Mouse (Mus musculus): Measurements from ENCODE around the gene Rrnad1.

Rrnad1 gene

DNA sequence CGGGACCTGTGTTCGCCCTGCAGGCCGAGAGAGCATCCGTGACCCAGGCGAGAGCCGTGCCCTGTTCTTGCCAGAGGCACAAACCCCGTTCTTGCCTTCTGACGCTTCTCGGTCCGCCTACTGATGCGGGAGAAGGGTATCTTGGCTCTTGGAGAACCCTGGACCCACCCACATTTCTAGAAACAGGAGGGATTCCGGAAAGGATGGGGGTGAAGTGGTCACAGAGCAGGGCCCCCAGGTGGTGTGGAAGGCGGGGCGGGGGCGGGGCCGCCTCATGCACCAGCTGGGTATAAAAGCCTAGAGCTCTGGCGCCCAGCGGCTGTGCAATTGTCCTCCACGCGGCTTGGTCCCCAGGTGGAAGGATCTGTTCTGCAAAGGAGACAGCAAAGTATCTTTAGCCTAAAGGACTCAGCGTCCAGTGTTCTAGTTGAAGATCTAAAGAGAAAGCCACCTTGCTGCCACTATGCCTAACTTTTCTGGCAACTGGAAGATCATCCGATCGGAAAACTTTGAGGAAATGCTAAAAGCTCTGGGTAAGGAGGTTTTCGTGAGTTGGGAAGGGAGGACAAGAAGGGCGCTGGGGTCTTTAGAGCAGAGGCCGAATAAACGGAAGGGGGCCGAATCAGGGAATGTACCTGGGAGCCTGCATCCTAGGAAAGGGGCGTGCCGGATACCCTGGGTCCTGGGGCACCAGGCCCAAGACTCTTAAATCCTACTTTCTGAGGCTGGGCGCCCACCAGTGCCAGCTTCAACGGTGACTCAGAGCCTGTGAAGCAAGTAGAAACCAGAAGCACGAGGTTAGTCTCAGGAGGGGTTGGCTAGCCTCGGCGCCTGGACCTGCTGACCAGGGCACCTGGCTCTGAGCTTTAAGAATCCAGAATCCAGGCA, 18.1 kb upstream of the Rrnad1 start, which contains the start of gene Crabp2:
Crabp2 (plus strand) TSS at position 289 of the 888 bp plus-strand sequence.
- no peak for DNase-seq (ENCODE audit: low spot score)

DNA sequence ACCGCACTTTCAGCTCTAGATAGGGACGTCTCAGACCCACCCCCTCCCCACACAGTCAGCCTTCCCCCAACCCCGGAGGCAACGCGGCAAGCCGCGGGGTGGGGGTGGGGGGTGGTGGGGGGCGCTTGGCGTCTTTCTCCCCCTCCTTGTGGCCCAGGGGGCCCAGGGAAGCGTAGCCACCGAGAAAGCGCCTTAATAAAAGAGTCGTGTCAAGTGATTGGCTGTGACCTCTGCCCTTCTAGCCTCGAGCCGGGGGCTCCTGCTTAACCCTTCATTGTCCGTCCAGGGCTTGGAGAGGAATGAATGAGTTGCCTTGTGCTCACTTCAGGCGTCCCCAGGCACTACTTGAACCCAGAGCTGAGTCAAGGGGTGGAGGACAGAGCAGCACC, 17.3 kb upstream of the Rrnad1 start:
- no peak for DNase-seq (ENCODE audit: low spot score)

GRCm38 (mm10) chr3:87947056-87947810, 16.7 kb upstream of the Rrnad1 start:
- no peak for DNase-seq (ENCODE audit: low spot score)

DNA sequence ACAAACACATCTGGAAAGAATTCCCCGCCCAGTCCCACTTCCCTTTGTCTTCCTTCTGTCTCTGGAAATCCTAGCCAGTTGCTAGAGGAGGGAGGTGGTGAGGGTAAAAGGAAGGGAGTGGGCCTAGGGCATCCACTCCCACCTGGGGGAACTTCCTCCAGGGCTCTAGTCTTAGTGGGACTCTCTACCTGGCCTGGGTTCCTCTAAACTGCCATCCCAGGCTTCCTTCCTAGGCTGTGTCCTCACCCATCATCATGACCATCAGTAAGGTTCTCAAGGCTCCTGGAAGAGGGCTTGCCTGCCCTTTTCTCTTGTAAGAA, 16.0 kb upstream of the Rrnad1 start:
- DNase-seq (ENCODE audit: low spot score), result no peak

- no peak for DNase-seq (ENCODE audit: low spot score)
Observed at GRCm38 (mm10) chr3:87945781-87946540, 15.4 kb upstream of the Rrnad1 start.

GRCm38 (mm10) chr3:87944838-87945600, 14.5 kb upstream of the Rrnad1 start:
- DNase-seq (ENCODE audit: low spot score), result no peak

- DNase-seq (ENCODE audit: low spot score), result no peak
Observed at GRCm38 (mm10) chr3:87943586-87943985, 13.1 kb upstream of the Rrnad1 start.

- no peak for DNase-seq (ENCODE audit: low spot score)
Observed at GRCm38 (mm10) chr3:87942471-87942870, 12.0 kb upstream of the Rrnad1 start.

GRCm38 (mm10) chr3:87940611-87941010, 10.1 kb upstream of the Rrnad1 start:
- no peak for DNase-seq (ENCODE audit: low spot score)

GRCm38 (mm10) chr3:87935776-87936175, 5.3 kb upstream of the Rrnad1 start:
- DNase-seq (ENCODE audit: low spot score), result peak; percentile 62

GRCm38 (mm10) chr3:87935201-87935600, 4.7 kb upstream of the Rrnad1 start:
- DNase-seq (ENCODE audit: low spot score), result no peak

DNA sequence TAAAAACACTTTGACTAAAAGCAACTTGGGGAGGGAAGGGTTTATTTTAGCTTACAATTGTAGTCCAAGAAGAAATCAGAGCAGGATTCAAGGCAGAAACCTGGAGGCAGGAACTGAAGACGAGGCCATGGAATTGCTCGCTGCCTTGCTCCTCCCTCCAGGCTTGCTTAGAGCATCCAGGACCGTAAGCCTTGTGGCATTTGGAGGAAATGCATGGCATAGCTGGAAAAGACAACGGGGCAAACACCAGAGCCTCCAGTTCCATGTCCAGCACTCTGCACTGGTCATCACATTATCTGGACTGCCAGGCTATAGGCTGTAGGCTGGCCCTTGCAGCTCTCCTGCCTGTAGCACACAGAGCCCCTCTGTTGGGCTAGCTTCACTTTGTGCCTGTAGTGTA, 4.0 kb upstream of the Rrnad1 start:
- no peak for DNase-seq (ENCODE audit: low spot score)

DNA sequence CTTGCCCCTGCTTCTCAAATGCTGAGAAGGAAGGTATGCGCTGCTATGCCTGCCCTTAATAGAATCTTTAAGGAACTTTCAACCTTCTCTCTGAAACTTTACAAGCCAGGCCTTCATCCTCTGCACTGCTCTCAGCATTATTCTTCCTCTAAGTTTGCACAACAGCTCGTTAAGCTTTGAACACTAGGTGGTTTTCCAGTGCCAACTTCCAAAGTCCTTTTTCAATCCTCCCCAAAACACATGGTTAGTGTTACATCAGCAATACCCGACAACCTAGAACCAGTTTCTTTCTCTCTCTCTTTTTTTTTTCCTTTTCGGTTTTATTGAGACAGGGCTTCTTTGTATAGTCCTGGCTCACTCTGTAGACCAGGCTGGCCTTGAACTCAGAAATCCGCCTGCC, 3.5 kb upstream of the Rrnad1 start:
- no peak for DNase-seq (ENCODE audit: low spot score)

- no peak for DNase-seq (ENCODE audit: low spot score)
Observed at GRCm38 (mm10) chr3:87929341-87930077, 1.0 kb downstream of the Rrnad1 start.

GRCm38 (mm10) chr3:87927452-87927851, 3.1 kb downstream of the Rrnad1 start:
- no peak for DNase-seq (ENCODE audit: low spot score)

- DNase-seq (ENCODE audit: low spot score), result no peak
Observed at GRCm38 (mm10) chr3:87924996-87925395, 5.5 kb downstream of the Rrnad1 start.

DNA sequence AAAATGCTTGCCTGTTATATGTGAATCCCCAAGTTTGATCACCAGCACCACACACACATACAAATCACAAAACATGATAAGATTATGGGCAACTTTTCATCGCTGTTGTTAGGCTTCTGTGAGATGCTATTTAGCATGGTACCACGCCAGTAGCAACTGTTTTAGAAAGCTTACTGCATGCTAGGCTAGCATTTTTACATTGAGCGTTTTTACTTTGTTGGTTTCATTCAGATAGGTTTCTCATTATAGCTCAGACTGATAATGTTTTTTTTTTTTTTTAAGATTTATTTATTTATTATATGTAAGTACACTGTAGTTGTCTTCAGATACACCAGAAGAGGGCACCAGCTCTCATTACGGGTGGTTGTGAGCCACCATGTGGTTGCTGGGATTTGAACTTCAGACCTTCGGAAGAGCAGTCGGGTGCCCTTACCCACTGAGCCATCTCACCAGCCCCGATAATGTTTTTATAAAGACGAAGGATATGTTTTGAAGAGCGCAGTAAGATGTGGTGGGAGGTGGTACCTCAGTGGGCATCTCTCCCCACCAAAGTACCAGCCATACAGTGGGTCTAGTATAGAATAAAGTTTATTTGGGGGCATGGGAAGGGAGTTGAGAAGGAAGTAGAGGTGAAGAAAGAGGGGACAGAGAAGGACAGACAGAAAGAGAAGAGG, 10.1 kb downstream of the Rrnad1 start:
- DNase-seq (ENCODE audit: low spot score), result no peak

DNA sequence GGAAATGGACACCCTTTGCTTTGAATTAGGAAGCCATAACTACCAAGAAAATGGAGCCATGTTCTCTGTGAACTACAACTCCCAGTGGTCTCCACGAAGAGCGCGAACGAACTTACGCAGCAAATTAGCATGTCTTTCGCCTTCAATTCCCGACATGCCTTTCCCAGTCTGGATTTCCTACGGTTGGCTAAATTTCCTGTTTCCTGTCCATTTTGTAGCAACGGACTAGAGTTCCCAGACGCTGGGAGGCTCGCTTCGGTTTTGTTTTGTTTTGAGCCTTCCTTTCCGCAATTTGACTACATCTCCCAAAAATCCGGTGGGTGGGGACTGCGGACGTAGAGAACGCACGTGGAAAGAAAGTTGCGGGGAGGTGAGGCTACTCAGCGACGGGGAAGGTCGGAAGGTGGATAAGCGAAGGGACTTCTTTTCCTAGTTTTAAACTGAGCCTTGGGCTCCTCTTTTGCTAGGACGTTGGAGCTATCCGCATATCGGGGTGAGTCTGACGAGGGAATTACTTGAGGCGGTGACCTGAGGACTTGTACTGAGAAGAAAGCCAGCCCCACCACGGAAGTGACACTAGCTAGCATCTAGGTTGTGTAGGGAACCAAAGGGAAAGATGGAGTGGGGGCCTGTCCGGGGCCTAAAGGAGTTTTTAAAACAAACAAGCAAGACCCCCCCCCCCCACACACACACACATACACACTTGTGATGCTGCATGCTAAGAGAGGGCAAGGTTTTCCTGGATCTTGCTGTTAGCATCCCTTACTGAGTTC, 11.0 kb downstream of the Rrnad1 start, which contains the start of gene Mrpl24:
Mrpl24 (plus strand) TSS at position 171 of the 773 bp plus-strand sequence.
- DNase-seq (ENCODE audit: low spot score), result peak; percentile 78

GRCm38 (mm10) chr3:87918551-87918950, 12.0 kb downstream of the Rrnad1 start:
- DNase-seq (ENCODE audit: low spot score), result no peak

DNA sequence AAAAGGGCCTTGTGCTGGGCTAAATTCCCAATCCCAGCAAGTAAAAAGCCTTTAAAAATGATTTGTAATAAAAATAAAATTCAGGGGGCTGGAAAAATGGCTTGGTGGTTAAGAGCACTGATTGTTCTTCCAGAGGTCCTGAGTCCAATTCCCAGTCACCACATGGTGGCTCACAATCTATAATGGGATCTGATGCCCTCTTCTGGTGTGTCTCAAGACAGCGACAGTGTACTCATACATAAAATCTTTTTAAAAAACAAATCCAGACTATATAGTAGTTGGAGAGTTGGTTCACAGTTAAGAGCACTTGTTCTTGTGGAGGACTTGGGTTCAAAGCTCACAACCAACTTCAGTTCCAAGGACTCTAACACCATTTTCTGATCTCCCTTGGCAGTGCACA, 13.5 kb downstream of the Rrnad1 start:
- no peak for DNase-seq (ENCODE audit: low spot score)
